Mouse (Mus musculus) C2C12 (cell line): ENCODE results near the gene Lsamp. TPM values are rescaled to one million over a fixed set of nuclear protein-coding genes. Genes with fewer than 3 reads are reported as not detected.

Source experiments
- H3K27me3 ChIP-seq: one replicate; pipeline ENCODE4 v1.6.1; 2011; ENCODE audit not compliant: control insufficient read depth, insufficient read depth, insufficient read length
- H3K36me3 ChIP-seq: one replicate; pipeline ENCODE4 v1.6.1; 2011; ENCODE audit not compliant: control insufficient read depth, insufficient read depth
- H3K4me3 ChIP-seq: one replicate; pipeline ENCODE4 v1.5.1; 2011; ENCODE audit warnings: mild to moderate bottlenecking, control low read depth; ENCODE audit not compliant: poor library complexity, insufficient read depth, severe bottlenecking
- H3K79me2 ChIP-seq: one replicate; pipeline ENCODE4 v1.6.1; 2011; ENCODE audit not compliant: control insufficient read depth, insufficient read depth
- H3K79me3 ChIP-seq: one replicate; pipeline ENCODE4 v1.6.1; 2011; ENCODE audit warnings: low read depth, control low read depth
- H3ac ChIP-seq: one replicate; pipeline ENCODE3; 2011; ENCODE audit warnings: low read depth; ENCODE audit not compliant: control insufficient read depth, insufficient read length
- CEBPB ChIP-seq: IDR thresholded peaks from one replicate; pipeline ENCODE4 v1.6.1; 2011; ENCODE audit warnings: low read depth, mild to moderate bottlenecking, control low read depth, moderate library complexity
- CTCF ChIP-seq: IDR thresholded peaks from one replicate; pipeline ENCODE4 v1.5.1; 2011; ENCODE audit not compliant: control insufficient read depth, insufficient read depth, insufficient read length
- FOSL1 ChIP-seq: IDR thresholded peaks from one replicate; pipeline ENCODE4 v1.8.0; 2011; ENCODE audit warnings: mild to moderate bottlenecking, low read length; ENCODE audit not compliant: poor library complexity, insufficient read depth, severe bottlenecking
- MAX ChIP-seq: IDR thresholded peaks from one replicate; pipeline ENCODE4 v1.6.1; 2011; ENCODE audit warnings: mild to moderate bottlenecking, control low read depth
- MYOD1 ChIP-seq: IDR thresholded peaks from one replicate; pipeline ENCODE4 v1.6.1; 2011; ENCODE audit warnings: low read depth; ENCODE audit not compliant: control insufficient read depth, insufficient read length
- MYOG ChIP-seq: IDR thresholded peaks from one replicate; pipeline ENCODE4 v1.6.1; 2011; ENCODE audit not compliant: control insufficient read depth, insufficient read length; ENCODE audit errors: extremely low read depth
- USF1 ChIP-seq: IDR thresholded peaks from one replicate; pipeline ENCODE4 v1.6.1; 2011; ENCODE audit warnings: low read depth, mild to moderate bottlenecking, control low read depth, moderate library complexity
- polyA plus RNA-seq: library from polyadenylated mRNA; unstranded; fragments of >200 nt; fragmentation: generic; extraction: Trizol; gene quantifications from one replicate; pipeline ENCODE4 v1.2.1, GENCODE M21; 2012; ENCODE audit warnings: missing spikeins

The Lsamp gene
- polyA plus RNA-seq, 1 experiment, result not detected

DNA sequence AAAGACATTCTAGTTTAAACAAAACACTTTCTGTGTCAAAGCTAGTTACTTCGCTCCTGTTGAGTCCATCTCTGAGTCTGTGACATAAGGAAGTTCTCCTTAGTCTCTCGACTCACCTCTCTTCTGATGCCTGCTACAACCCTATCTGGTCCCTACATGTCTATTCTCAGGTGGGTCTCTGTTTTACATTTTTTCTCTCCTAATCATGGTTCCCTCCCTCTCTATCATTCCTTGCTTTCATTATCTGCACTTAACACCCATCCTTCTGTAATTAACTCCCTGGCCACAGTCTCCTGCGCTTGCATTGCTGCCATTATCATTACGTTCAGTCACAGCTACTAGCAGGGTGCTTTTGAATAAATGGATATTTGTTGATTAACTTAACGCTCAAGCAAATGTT lies 726.3 kb downstream of the Lsamp start:
- Histone ChIP-seq H3K4me3 (no peak overlapping the region), H3ac (no peak overlapping the region), H3K79me2 (no peaks in the 10 kb centered on the region), H3K79me3 (no peaks in the 10 kb centered on the region), H3K36me3 (no peaks in the 10 kb centered on the region), H3K27me3 (no peaks in the 10 kb centered on the region)
- TF ChIP-seq FOSL1, result no peak
- no peak for TF ChIP-seq CEBPB
- no peak for TF ChIP-seq MAX
- TF ChIP-seq MYOD1, result no peak
- TF ChIP-seq CTCF, result no peak
- no peak for TF ChIP-seq USF1

DNA sequence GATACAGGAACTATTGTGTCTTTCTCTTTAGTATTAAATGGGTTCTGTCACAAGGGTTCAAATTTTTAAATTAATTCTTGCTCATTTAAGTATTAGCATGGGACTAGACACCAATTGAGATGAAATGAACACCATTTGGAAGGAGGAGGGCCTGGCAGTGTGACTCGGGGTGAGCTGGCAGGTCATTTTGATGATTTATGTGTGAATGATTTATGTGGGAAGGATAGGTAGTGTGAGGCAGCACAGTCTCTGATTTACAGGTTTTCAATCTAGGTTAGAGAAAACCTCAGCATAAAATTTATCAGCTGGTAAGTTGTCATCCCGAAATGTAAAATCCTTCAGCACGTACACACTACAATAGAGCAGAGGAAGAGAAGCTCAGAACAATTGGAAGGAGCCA lies 729.6 kb downstream of the Lsamp start:
- no peaks in the 10 kb centered on the region for H3K79me2 ChIP-seq
- TF ChIP-seq USF1 (no peak), MAX (no peak), FOSL1 (no peak), CEBPB (no peak), MYOD1 (no peak), MYOG (no peak), CTCF (no peak)
- no peaks in the 10 kb centered on the region for H3K79me3 ChIP-seq
- H3ac ChIP-seq, result no peak overlapping the region
- no peak overlapping the region for H3K4me3 ChIP-seq
- H3K27me3 ChIP-seq, result no peaks in the 10 kb centered on the region
- H3K36me3 ChIP-seq, result no peaks in the 10 kb centered on the region

DNA sequence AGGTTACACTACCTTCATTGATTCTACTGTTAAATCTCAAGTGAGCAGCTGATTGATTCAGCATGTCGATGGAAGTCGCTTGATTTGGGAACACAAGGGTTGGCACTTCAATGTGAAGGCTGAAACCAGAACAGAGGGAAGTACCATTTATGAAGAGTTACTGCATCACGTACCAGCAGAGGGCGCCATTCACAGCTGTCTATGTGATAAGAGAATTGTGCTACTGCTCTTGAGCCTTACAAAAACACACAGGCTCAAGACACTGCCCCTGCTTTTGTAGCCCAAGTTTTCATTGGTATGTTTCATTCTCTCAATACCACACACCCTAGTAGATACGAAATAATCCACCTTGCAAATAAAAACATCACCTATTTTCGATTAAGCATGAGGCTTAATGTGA lies 754.9 kb downstream of the Lsamp start:
- H3K27me3 ChIP-seq, result no peaks in the 10 kb centered on the region
- no peak overlapping the region for H3K4me3 ChIP-seq
- no peaks in the 10 kb centered on the region for H3K79me3 ChIP-seq
- H3K79me2 ChIP-seq, result no peaks in the 10 kb centered on the region
- no peak for TF ChIP-seq MAX
- no peak for TF ChIP-seq CEBPB
- no peak for TF ChIP-seq USF1
- no peak for TF ChIP-seq MYOD1
- TF ChIP-seq MYOG, result no peak
- H3K36me3 ChIP-seq, result no peaks in the 10 kb centered on the region
- H3ac ChIP-seq, result no peak overlapping the region

DNA sequence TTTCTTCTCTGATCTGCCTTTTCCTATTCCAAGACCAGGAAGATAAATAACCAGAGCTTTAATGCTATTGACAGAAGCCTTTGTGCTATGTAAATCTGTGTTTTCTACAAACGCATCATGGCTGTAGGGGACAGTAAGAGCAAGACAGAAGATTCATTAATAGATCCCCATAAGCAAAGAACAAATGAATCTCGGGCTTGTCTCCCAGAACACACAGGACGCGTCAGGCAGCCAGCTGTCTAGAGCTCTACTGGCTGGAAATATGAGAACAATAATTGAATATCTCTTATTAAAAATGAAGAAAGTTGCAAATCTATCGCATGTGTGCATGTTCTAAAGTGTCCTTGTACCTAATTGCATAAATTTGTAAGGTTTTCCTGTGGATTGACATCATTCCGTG lies 755.6 kb downstream of the Lsamp start:
- no peaks in the 10 kb centered on the region for H3K79me3 ChIP-seq
- TF ChIP-seq FOSL1 (no peak), MYOG (no peak), CEBPB (no peak), MAX (no peak), USF1 (no peak), CTCF (no peak), MYOD1 (no peak)

DNA sequence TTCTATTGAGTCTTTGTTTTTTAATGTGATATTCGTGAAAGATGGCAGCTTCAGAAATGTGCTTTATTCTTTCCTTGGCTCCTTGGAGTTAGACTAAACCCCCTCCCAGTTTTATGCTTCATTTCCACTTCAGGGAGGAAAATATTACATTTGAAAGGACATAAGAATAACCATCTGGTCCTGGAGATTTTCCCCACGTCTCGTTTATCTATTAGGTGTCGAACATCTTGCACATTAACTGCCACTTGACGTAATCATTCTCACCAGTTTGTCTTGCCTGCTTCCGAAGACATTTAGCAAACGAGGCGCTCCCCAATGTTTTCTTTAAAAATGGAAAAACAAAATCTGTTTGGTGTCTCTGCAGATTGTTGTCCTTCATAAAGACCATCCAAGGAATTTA lies 756.1 kb downstream of the Lsamp start:
- no peak overlapping the region for H3ac ChIP-seq
- TF ChIP-seq MYOD1 (no peak), CEBPB (no peak), USF1 (no peak), MAX (no peak)
- no peak overlapping the region for H3K4me3 ChIP-seq
- no peaks in the 10 kb centered on the region for H3K36me3 ChIP-seq
- H3K79me3 ChIP-seq, result no peaks in the 10 kb centered on the region
- H3K79me2 ChIP-seq, result no peaks in the 10 kb centered on the region
- H3K27me3 ChIP-seq, result no peaks in the 10 kb centered on the region

More for the DNA sequence above, 755.6 kb downstream of the Lsamp start:
- Histone ChIP-seq H3ac (no peak overlapping the region), H3K4me3 (no peak overlapping the region), H3K27me3 (no peaks in the 10 kb centered on the region), H3K36me3 (no peaks in the 10 kb centered on the region), H3K79me2 (no peaks in the 10 kb centered on the region)

DNA sequence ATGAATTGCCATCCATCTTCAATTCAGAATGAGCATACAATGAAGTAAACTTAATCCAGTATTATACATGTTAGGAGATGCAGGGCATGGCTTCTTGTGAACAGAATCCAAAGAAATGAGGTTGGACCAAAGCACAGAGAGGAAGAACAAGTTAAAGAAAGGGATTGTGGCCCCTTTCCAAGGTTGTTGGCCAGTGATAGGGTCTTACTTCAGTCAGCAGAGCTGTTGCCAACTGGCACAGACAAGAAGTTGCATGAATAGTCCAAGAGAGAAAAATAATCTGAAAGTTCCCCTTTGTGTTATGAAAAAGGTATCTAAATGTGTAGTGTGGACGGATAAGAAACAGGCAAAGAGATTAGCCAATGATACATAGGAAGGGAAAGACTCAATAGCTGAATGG lies 843.0 kb downstream of the Lsamp start:
- Histone ChIP-seq H3K27me3 (no peaks in the 10 kb centered on the region), H3K79me2 (no peaks in the 10 kb centered on the region), H3ac (no peak overlapping the region), H3K79me3 (no peaks in the 10 kb centered on the region), H3K4me3 (no peak overlapping the region), H3K36me3 (no peaks in the 10 kb centered on the region)
- no peak for TF ChIP-seq USF1

DNA sequence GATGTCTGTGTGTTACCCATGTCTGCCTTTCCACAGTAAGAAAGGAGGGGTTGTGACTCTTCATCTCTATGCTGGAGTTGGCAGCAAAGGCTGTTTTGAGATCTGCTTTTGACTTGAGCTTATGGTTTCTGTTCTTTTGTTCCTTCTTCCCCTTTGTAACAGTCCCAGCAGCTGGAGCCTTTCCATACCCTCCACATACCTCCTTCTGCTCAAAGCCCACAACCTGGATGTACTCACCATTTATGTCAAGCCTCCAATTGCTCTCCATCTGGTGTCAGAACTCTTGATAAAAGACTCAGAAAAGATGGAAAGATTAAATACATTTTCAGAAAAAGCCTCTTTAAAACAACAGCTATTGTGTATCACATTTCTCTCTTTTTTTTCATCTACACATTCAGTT lies 847.4 kb downstream of the Lsamp start:
- Histone ChIP-seq H3K79me2 (no peaks in the 10 kb centered on the region), H3K27me3 (no peaks in the 10 kb centered on the region), H3K79me3 (no peaks in the 10 kb centered on the region), H3K36me3 (no peaks in the 10 kb centered on the region), H3K4me3 (no peak overlapping the region), H3ac (no peak overlapping the region)
- TF ChIP-seq MYOG (no peak), MAX (no peak), FOSL1 (no peak), MYOD1 (no peak), USF1 (no peak), CTCF (no peak), CEBPB (no peak)
